Mouse (Mus musculus): ENCODE results near the gene Ppp3cb. TPM values are rescaled to one million over a fixed set of nuclear protein-coding genes. Genes with fewer than 3 reads are reported as not detected.
A peak's percentile ranks its signal among the peaks of the same experiment; 100 is the strongest.
"Not testable (repeated sequence)": the region's sequence is repeated elsewhere in the genome, so short reads cannot be mapped to it uniquely, and the experiment has no call there.

The Ppp3cb gene
- polyA plus RNA-seq (2015; fragmentation: Nextera tagmentation; extraction: Ambion mirVana) = 10.9 and 13.3 TPM in 2 replicates

DNA sequence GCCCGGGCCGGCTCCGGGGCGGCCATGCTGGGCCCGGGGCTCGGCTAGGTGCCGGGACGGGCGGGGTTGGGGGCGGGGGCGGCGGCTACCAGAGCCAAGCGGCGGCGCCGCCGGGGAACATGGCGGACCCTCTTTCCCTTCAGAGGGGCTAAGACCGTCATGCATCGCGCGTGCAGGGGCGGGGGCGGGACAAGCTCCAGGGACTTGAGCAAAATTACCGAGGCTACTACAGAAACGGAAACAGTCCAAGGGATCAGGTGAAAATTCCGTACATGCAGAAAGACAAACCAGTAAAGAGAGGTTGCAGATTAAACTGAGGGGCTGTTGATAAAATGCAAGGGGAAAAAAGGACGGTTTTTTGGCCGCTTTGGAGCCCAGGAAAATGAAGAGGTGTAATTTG, at the start of gene Ppp3cb:
Gene Ppp3cb, minus strand, starts transcription at position 159 of the 400 bp plus-strand sequence.
- ATAC-seq (ENCODE audit: low read depth) = peak; percentile 70
- no peaks in the 10 kb centered on the region for H3K9me3 ChIP-seq (replicated peaks; ENCODE audit: control insufficient read depth, low read length)
- peak within 1 kb of the TSS; percentile 92 for H3K4me3 ChIP-seq (ENCODE audit: low read depth, low read length)
- H3K27ac ChIP-seq (ENCODE audit: low read length) = peak within 1 kb of the TSS; percentile 99
- WGBS (ENCODE audit: insufficient replicate concordance) = 0% methylated on average over 22 of the region's 29 CpGs
- no peaks in the 10 kb centered on the region for H3K36me3 ChIP-seq (ENCODE audit: control insufficient read depth, insufficient read depth)
- H3K9ac ChIP-seq (ENCODE audit: low read depth, low read length) = peak within 1 kb of the TSS; percentile 95
- no peaks in the 10 kb centered on the region for H3K27me3 ChIP-seq (ENCODE audit: control insufficient read depth, insufficient read depth, low read depth, low read length)
- peaks cover 15% of the 10 kb centered on the region for H3K4me1 ChIP-seq (ENCODE audit: control insufficient read depth, low read depth, low read length)
- peak within 1 kb of the TSS; percentile 74 for H3K4me2 ChIP-seq (ENCODE audit: low read depth, low read length)

DNA sequence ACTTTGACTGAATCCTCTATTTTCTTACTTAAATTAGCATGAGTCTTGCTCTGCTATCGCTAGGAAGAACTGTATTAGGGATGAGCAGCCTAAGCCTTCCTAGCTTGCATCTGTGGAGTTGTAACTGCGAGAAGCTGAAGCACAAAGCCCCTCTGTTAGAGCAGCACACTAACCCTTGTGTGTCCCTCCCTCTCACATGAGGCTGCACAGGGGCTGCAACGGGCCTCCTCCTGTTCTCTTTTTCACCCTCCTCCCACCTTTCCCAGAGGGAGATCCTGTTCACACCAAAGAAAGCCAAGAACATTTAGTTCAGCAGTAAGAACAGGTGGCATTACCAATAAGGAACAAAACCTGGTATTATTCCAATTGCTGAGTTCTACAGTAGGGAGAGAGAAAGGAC, 49.4 kb upstream of the Ppp3cb start:
- Histone ChIP-seq H3K4me2 (ENCODE audit: low read depth, low read length) (no peak overlapping the region), H3K27ac (ENCODE audit: low read length) (no peak overlapping the region)
- no peak for ATAC-seq (ENCODE audit: low read depth)

DNA sequence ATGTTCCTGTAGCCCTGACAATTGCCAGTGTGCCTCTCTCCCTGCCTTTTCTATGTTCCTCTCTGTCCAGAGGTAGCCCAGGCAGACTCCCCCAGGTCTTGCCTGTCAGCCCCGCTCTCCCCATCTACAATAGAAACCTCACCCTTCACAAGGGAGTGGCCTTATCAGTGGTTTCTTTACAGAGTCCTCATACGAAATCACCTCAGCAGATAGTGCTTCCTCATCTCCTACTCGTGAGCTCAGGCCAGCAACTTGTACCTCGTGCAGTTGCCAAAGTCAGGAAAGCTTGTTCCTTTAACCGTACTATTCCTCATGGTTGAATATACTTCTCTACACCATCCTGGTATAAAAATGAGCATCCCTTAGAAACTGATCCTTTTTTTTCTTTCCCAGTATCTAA, 41.1 kb upstream of the Ppp3cb start:
- no peaks in the 10 kb centered on the region for H3K36me3 ChIP-seq (ENCODE audit: control insufficient read depth, insufficient read depth)
- H3K9ac ChIP-seq (ENCODE audit: low read depth, low read length) = no peak overlapping the region
- H3K4me3 ChIP-seq (ENCODE audit: low read depth, low read length) = no peak overlapping the region
- H3K9me3 ChIP-seq (replicated peaks; ENCODE audit: control insufficient read depth, low read length) = no peaks in the 10 kb centered on the region
- no peak overlapping the region for H3K4me2 ChIP-seq (ENCODE audit: low read depth, low read length)
- no peak overlapping the region for H3K27ac ChIP-seq (ENCODE audit: low read length)
- 24% methylated on average over 5 of the region's 5 CpGs for WGBS (ENCODE audit: insufficient replicate concordance)
- H3K4me1 ChIP-seq (ENCODE audit: control insufficient read depth, low read depth, low read length) = peaks cover 4% of the 10 kb centered on the region
- no peaks in the 10 kb centered on the region for H3K27me3 ChIP-seq (ENCODE audit: control insufficient read depth, insufficient read depth, low read depth, low read length)
- peak; percentile 41 for ATAC-seq (ENCODE audit: low read depth)

More for the DNA sequence above, 49.4 kb upstream of the Ppp3cb start:
- H3K9me3 ChIP-seq (replicated peaks; ENCODE audit: control insufficient read depth, low read length) = no peaks in the 10 kb centered on the region
- peaks cover 16% of the 10 kb centered on the region for H3K4me1 ChIP-seq (ENCODE audit: control insufficient read depth, low read depth, low read length)
- H3K9ac ChIP-seq (ENCODE audit: low read depth, low read length) = no peak overlapping the region
- no peak overlapping the region for H3K4me3 ChIP-seq (ENCODE audit: low read depth, low read length)
- no peaks in the 10 kb centered on the region for H3K27me3 ChIP-seq (ENCODE audit: control insufficient read depth, insufficient read depth, low read depth, low read length)
- WGBS (ENCODE audit: insufficient replicate concordance) = 75% methylated on average over 3 of the region's 3 CpGs
- H3K36me3 ChIP-seq (ENCODE audit: control insufficient read depth, insufficient read depth) = no peaks in the 10 kb centered on the region

DNA sequence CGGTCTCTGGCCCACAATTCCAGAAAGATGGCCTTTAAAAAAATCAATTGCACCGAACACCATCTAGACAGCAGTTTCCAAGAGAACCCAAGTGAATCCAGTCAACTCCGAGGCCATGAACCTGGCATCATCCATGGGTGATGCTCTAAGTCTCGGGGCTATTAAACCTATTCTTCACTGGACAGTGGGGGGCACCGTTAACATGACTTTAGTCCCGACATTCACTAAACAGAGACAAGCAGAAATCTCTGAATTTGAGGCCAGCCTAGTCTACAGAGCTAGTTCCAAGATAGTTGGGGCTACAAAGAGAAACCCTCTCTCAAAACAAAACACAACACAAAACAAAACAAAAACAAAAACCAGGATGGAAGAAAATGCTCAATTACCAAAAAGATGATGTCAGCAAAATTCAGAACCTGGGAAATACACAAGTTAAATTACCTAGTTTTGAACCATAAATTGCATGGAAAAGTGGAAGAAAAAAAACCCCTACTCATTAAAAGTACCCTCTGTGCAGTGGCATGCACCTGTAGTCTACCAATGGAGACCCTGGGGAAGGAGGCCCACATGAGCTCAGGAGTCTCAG, 32.5 kb upstream of the Ppp3cb start:
- Histone ChIP-seq H3K4me2 (ENCODE audit: low read depth, low read length) (no peak overlapping the region), H3K9me3 (replicated peaks; ENCODE audit: control insufficient read depth, low read length) (no peaks in the 10 kb centered on the region), H3K27ac (ENCODE audit: low read length) (no peak overlapping the region), H3K4me1 (ENCODE audit: control insufficient read depth, low read depth, low read length) (no peaks in the 10 kb centered on the region), H3K4me3 (ENCODE audit: low read depth, low read length) (no peak overlapping the region), H3K36me3 (ENCODE audit: control insufficient read depth, insufficient read depth) (no peaks in the 10 kb centered on the region), H3K9ac (ENCODE audit: low read depth, low read length) (no peak overlapping the region), H3K27me3 (ENCODE audit: control insufficient read depth, insufficient read depth, low read depth, low read length) (no peaks in the 10 kb centered on the region)
- WGBS (ENCODE audit: insufficient replicate concordance) = 64% methylated on average over 6 of the region's 6 CpGs
- no peak for ATAC-seq (ENCODE audit: low read depth)

DNA sequence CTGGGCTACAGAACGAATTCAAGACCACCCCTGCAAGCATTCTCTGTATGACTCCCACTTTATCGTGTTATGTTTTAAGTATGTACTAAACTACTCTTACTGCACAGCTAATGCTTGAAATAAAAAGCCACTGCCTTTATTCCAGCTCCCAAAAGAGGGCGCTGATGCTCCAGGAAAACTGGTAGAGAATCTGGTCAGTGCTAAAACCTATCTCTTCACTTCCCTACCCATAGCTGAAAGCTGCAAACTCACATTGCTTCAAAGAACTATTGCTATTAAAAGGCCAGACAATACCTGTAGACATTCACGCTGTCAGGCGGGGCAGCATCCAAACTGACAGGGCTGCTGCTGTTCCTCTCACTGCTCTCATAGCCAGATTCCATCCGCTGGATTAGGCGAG, 29.8 kb upstream of the Ppp3cb start:
- Histone ChIP-seq H3K9ac (ENCODE audit: low read depth, low read length) (no peak overlapping the region), H3K36me3 (ENCODE audit: control insufficient read depth, insufficient read depth) (no peaks in the 10 kb centered on the region), H3K27me3 (ENCODE audit: control insufficient read depth, insufficient read depth, low read depth, low read length) (no peaks in the 10 kb centered on the region), H3K4me1 (ENCODE audit: control insufficient read depth, low read depth, low read length) (no peaks in the 10 kb centered on the region), H3K27ac (ENCODE audit: low read length) (no peak overlapping the region), H3K4me3 (ENCODE audit: low read depth, low read length) (no peak overlapping the region), H3K9me3 (replicated peaks; ENCODE audit: control insufficient read depth, low read length) (no peaks in the 10 kb centered on the region), H3K4me2 (ENCODE audit: low read depth, low read length) (no peak overlapping the region)
- 39% methylated on average over 7 of the region's 7 CpGs for whole genome bisulfite sequencing (ENCODE audit: insufficient replicate concordance)
- ATAC-seq (ENCODE audit: low read depth) = no peak; the same call in 1 of the 2 replicates

DNA sequence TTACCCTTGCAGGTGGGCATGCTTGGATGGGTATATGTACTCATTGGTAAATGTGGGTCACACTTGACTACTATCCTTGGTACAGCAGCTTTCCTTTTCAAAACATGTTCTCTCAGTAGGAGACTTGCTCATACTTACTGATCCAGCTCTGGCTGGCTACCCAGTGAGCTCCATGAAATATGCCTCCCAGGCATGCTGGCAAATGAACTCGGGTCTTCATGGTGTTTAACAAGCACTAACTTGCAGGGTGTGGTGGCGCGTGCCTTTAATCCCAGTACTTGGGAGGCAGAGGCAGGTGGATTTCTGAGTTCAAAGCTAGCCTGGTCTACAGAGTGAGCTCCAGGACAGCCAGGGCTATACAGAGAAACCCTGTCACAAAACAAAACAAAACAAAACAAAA, 26.8 kb upstream of the Ppp3cb start:
- not testable (repeated sequence) for H3K4me2 ChIP-seq (ENCODE audit: low read depth, low read length); H3K36me3 ChIP-seq (ENCODE audit: control insufficient read depth, insufficient read depth); H3K27me3 ChIP-seq (ENCODE audit: control insufficient read depth, insufficient read depth, low read depth, low read length); H3K27ac ChIP-seq (ENCODE audit: low read length); H3K4me1 ChIP-seq (ENCODE audit: control insufficient read depth, low read depth, low read length); H3K9ac ChIP-seq (ENCODE audit: low read depth, low read length); H3K4me3 ChIP-seq (ENCODE audit: low read depth, low read length); ATAC-seq (ENCODE audit: low read depth); H3K9me3 ChIP-seq (replicated peaks; ENCODE audit: control insufficient read depth, low read length)
- WGBS (ENCODE audit: insufficient replicate concordance) = 86% methylated on average over 3 of the region's 3 CpGs

DNA sequence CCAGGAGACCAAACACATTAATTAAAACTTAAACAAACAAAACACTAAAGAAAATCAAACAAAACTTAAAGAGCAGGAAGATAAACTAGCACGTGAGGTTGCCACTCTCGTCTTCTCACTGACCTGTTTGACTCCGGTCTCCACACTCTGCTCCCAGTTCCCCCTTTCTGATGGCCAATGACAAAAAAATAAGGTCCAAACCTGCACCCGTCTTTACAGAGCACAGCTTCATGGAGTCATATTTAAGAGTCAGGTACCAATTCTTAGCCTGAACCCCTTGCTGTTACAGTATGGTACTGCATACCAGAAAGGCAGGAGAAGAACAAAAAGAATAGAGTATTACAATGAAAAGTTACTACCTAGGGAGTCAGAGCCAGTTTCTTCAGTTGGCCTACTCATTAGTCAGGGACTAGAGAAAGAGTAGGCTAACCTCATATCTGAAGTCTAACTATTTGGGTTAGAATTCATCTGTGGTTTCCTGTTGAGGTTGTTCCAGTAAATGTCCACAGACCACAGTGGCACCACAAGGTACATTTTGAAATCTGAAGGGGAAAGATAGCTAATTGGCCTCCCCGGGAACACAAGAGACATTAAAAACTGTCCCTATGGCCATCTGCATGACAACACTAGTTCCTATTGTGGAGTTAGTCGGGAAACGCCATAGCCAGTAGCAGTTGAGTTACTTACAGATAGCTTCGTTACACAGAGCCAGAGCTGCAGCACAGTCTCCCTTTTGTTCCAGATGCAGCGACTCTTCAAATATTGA, 19.1 kb upstream of the Ppp3cb start:
- H3K27ac ChIP-seq (ENCODE audit: low read length) = no peak overlapping the region
- no peak overlapping the region for H3K9ac ChIP-seq (ENCODE audit: low read depth, low read length)
- 17% methylated on average over 9 of the region's 9 CpGs for WGBS (ENCODE audit: insufficient replicate concordance)
- H3K4me2 ChIP-seq (ENCODE audit: low read depth, low read length) = no peak overlapping the region
- no peaks in the 10 kb centered on the region for H3K9me3 ChIP-seq (replicated peaks; ENCODE audit: control insufficient read depth, low read length)
- H3K4me3 ChIP-seq (ENCODE audit: low read depth, low read length) = no peak overlapping the region
- no peaks in the 10 kb centered on the region for H3K27me3 ChIP-seq (ENCODE audit: control insufficient read depth, insufficient read depth, low read depth, low read length)
- no peak for ATAC-seq (ENCODE audit: low read depth)
- no peaks in the 10 kb centered on the region for H3K36me3 ChIP-seq (ENCODE audit: control insufficient read depth, insufficient read depth)
- no peaks in the 10 kb centered on the region for H3K4me1 ChIP-seq (ENCODE audit: control insufficient read depth, low read depth, low read length)

DNA sequence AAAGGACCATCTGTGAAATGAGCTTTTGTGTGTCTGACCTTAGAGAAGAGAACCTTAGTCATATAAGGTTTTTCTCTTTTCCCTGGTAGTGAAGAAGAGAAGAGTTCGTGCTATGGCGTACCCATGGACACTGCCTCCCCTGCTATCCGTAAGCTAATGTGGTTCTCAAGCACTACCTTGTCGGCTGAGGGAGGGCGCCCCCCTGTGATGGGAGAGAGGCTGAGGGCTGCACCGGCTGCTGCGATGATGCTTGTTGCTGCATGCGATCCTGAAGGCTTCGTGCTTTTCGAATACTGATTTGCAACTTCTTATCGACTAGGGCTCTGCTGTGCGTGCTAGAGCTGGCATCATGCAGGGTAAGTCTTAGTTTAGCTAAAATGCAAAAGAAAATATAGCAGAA, 18.3 kb upstream of the Ppp3cb start:
- Histone ChIP-seq H3K9ac (ENCODE audit: low read depth, low read length) (no peak overlapping the region), H3K27ac (ENCODE audit: low read length) (no peak overlapping the region), H3K9me3 (replicated peaks; ENCODE audit: control insufficient read depth, low read length) (no peaks in the 10 kb centered on the region), H3K27me3 (ENCODE audit: control insufficient read depth, insufficient read depth, low read depth, low read length) (no peaks in the 10 kb centered on the region), H3K36me3 (ENCODE audit: control insufficient read depth, insufficient read depth) (no peaks in the 10 kb centered on the region), H3K4me2 (ENCODE audit: low read depth, low read length) (no peak overlapping the region), H3K4me3 (ENCODE audit: low read depth, low read length) (no peak overlapping the region), H3K4me1 (ENCODE audit: control insufficient read depth, low read depth, low read length) (no peaks in the 10 kb centered on the region)
- 59% methylated on average over 12 of the region's 12 CpGs for WGBS (ENCODE audit: insufficient replicate concordance)
- no peak for ATAC-seq (ENCODE audit: low read depth)

DNA sequence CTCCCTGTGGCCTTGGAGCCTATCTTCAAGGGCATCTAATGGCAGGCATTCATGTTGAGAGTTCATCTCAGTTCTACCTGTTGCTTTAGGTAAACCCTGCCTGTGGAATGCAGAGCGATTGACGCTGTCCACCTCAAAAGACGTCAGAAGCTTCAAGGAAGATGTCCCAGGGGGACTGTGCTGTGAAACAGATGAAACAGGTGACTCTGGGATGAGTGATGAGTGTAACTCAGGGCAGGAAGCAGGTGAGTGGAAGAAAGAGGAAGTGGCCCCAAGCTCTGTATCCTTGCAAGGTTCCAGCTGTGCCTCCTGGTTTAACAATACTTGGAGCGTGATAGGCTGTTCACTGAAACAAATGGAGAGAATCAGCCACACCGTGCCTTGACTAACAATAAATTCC, 15.5 kb upstream of the Ppp3cb start:
- no peaks in the 10 kb centered on the region for H3K36me3 ChIP-seq (ENCODE audit: control insufficient read depth, insufficient read depth)
- no peak overlapping the region for H3K4me3 ChIP-seq (ENCODE audit: low read depth, low read length)
- no peaks in the 10 kb centered on the region for H3K27me3 ChIP-seq (ENCODE audit: control insufficient read depth, insufficient read depth, low read depth, low read length)
- H3K27ac ChIP-seq (ENCODE audit: low read length) = no peak overlapping the region
- no peak overlapping the region for H3K4me2 ChIP-seq (ENCODE audit: low read depth, low read length)
- H3K4me1 ChIP-seq (ENCODE audit: control insufficient read depth, low read depth, low read length) = no peaks in the 10 kb centered on the region
- no peak for ATAC-seq (ENCODE audit: low read depth)
- H3K9ac ChIP-seq (ENCODE audit: low read depth, low read length) = no peak overlapping the region
- H3K9me3 ChIP-seq (replicated peaks; ENCODE audit: control insufficient read depth, low read length) = no peaks in the 10 kb centered on the region; the same call in 1 of the 2 replicates
- 78% methylated on average over 5 of the region's 5 CpGs for WGBS (ENCODE audit: insufficient replicate concordance)
